Mouse (Mus musculus): ENCODE data around the gene 9930111J21Rik2. TPM values are rescaled to one million over a fixed set of nuclear protein-coding genes. Genes with fewer than 3 reads are reported as not detected.
"Not testable (repeated sequence)": the region's sequence is repeated elsewhere in the genome, so short reads cannot be mapped to it uniquely, and the experiment has no call there.

The 9930111J21Rik2 gene
- total RNA-seq (2021), result 1 to 10 TPM; 2.5 to 4.8 TPM
- long read RNA-seq, experiment 1, result 0 reads
- long read RNA-seq, experiment 2, result 0 reads

GRCm38 (mm10) chr11:49051093-49051891 is at the start of gene 9930111J21Rik2:
9930111J21Rik2 (minus strand) TSS chr11:49051242.
- not testable (repeated sequence) for DNase-seq

- no peak for DNase-seq
These were observed 49.4 kb upstream of the 9930111J21Rik2 start for GRCm38 (mm10) chr11:49100409-49100808.

- no peak for DNase-seq
These were observed 44.3 kb upstream of the 9930111J21Rik2 start for GRCm38 (mm10) chr11:49095367-49095766.

- no peak for DNase-seq
These were observed 43.0 kb upstream of the 9930111J21Rik2 start for GRCm38 (mm10) chr11:49093861-49094660.

- DNase-seq, result no peak
These were observed 41.7 kb upstream of the 9930111J21Rik2 start for GRCm38 (mm10) chr11:49092786-49093185.

- no peak for DNase-seq
These were observed 41.1 kb upstream of the 9930111J21Rik2 start for GRCm38 (mm10) chr11:49092053-49092586.

- DNase-seq, result no peak
These were observed 40.1 kb upstream of the 9930111J21Rik2 start for GRCm38 (mm10) chr11:49091171-49091570.

- no peak for DNase-seq
These were observed 39.5 kb upstream of the 9930111J21Rik2 start for GRCm38 (mm10) chr11:49090551-49090950.

- no peak for DNase-seq
These were observed 38.9 kb upstream of the 9930111J21Rik2 start for GRCm38 (mm10) chr11:49089735-49090507.

- DNase-seq, result no peak
These were observed 38.1 kb upstream of the 9930111J21Rik2 start for GRCm38 (mm10) chr11:49088990-49089652.

- DNase-seq, result peak in 1 of 2 experiments; percentile 39
These were observed 37.0 kb upstream of the 9930111J21Rik2 start for GRCm38 (mm10) chr11:49087830-49088616.

GRCm38 (mm10) chr11:49086858-49087361 is 35.9 kb upstream of the 9930111J21Rik2 start:
- no peak for DNase-seq

GRCm38 (mm10) chr11:49084875-49085274 is 33.8 kb upstream of the 9930111J21Rik2 start:
- peak in 1 of 2 experiments; percentile 35 for DNase-seq

- no peak for DNase-seq
These were observed 33.3 kb upstream of the 9930111J21Rik2 start for GRCm38 (mm10) chr11:49084385-49084784.

GRCm38 (mm10) chr11:49083808-49084207 is 32.8 kb upstream of the 9930111J21Rik2 start:
- no peak for DNase-seq

- no peak for DNase-seq
These were observed 32.1 kb upstream of the 9930111J21Rik2 start for GRCm38 (mm10) chr11:49083146-49083545.

- DNase-seq, result no peak
These were observed 30.8 kb upstream of the 9930111J21Rik2 start for GRCm38 (mm10) chr11:49081886-49082285.

GRCm38 (mm10) chr11:49081356-49081755 is 30.3 kb upstream of the 9930111J21Rik2 start:
- no peak for DNase-seq

GRCm38 (mm10) chr11:49080636-49081035 is 29.6 kb upstream of the 9930111J21Rik2 start:
- DNase-seq, result no peak

- DNase-seq, result no peak
These were observed 27.7 kb upstream of the 9930111J21Rik2 start for GRCm38 (mm10) chr11:49078719-49079118.

All from adrenal gland, postnatal 36 days (tissue).